35 mouse cellular contexts compared by ENCODE assay signal in genomic region chr10:85971826-85972225, GRCm38 (mm10). TPM values are rescaled to one million over a fixed set of nuclear protein-coding genes. Genes with fewer than 3 reads are reported as not detected.
"Had no signal": no experiment of that assay in that cellular context is flagged by ENCODE, and none has a peak within 500 bp of the region (broad histone marks: within the 10 kb centered on the region; RNA-seq: fewer than 3 reads in every experiment).

No protein-coding gene starts in this region.

- H3K4me1 ChIP-seq: embryonic facial prominence, embryonic 12.5 days; embryonic facial prominence, embryonic 13.5 days; embryonic facial prominence, embryonic 15.5 days; forebrain, embryonic 10.5 days; forebrain, embryonic 12.5 days; forebrain, embryonic 13.5 days; forebrain, embryonic 15.5 days had no signal

- H3K36me3 ChIP-seq: embryonic facial prominence, embryonic 10.5 days; embryonic facial prominence, embryonic 12.5 days; embryonic facial prominence, embryonic 13.5 days; embryonic facial prominence, embryonic 15.5 days; forebrain, embryonic 10.5 days; forebrain, embryonic 12.5 days; forebrain, embryonic 15.5 days had no signal

- H3K9me3 ChIP-seq: embryonic facial prominence, embryonic 10.5 days; embryonic facial prominence, embryonic 12.5 days; embryonic facial prominence, embryonic 13.5 days; embryonic facial prominence, embryonic 15.5 days; forebrain, embryonic 12.5 days; forebrain, embryonic 15.5 days had no signal

- H3K4me3 ChIP-seq: embryonic facial prominence, embryonic 10.5 days; embryonic facial prominence, embryonic 12.5 days; embryonic facial prominence, embryonic 13.5 days; embryonic facial prominence, embryonic 15.5 days; erythroblast, embryonic 14.5 days; forebrain, embryonic 10.5 days; forebrain, embryonic 12.5 days; forebrain, embryonic 13.5 days; forebrain, embryonic 15.5 days; gastrocnemius, adult 2 months; heart, adult 2 months had no signal

- H3K27ac ChIP-seq: embryonic facial prominence, embryonic 10.5 days; embryonic facial prominence, embryonic 12.5 days; embryonic facial prominence, embryonic 13.5 days; forebrain, embryonic 10.5 days; forebrain, embryonic 12.5 days; forebrain, embryonic 13.5 days; forebrain, embryonic 15.5 days; gastrocnemius, adult 2 months; heart, adult 2 months had no signal

- H3K27me3 ChIP-seq: embryonic facial prominence, embryonic 12.5 days; embryonic facial prominence, embryonic 13.5 days; embryonic facial prominence, embryonic 15.5 days; forebrain, embryonic 12.5 days; forebrain, embryonic 13.5 days; forebrain, embryonic 15.5 days had no signal

- DNase-seq: cerebellum, adult 2 months; cerebellum, adult 8-10 months; cerebellum, adult 9-10 months; cerebellum, adult 9-11 months; cerebellum, postnatal 10 days; cerebellum, postnatal 14 days; cerebellum, postnatal 25 days; cerebellum, postnatal 36 days; embryo, embryonic 11 days; forebrain, postnatal 0 days; gastrocnemius, adult 2 months; gastrocnemius, postnatal 10 days; gastrocnemius, postnatal 14 days; gastrocnemius, postnatal 25 days; gastrocnemius, postnatal 36 days; heart, adult 2 months had no signal

RNA-seq across cellular contexts. Expression of gene Bpifc, which starts 39.9 kb away (rescaled TPM):
- total RNA-seq: gastrocnemius, adult 18-20 months; gastrocnemius, adult 2 months; gastrocnemius, adult 8-10 months; gastrocnemius, postnatal 10 days; gastrocnemius, postnatal 14 days; gastrocnemius, postnatal 25 days; gastrocnemius, postnatal 36 days; gastrocnemius, postnatal 4 days; heart, adult 2 months; heart, adult 8-10 months had no signal
- polyA plus RNA-seq: embryonic facial prominence, embryonic 10.5 days; embryonic facial prominence, embryonic 11.5 days; embryonic facial prominence, embryonic 12.5 days; erythroblast, embryonic 14.5 days; forebrain, embryonic 10.5 days; forebrain, embryonic 11.5 days; forebrain, embryonic 12.5 days; forebrain, embryonic 13.5 days; forebrain, embryonic 14.5 days; forebrain, embryonic 15.5 days; forebrain, embryonic 16.5 days; heart, adult 2 months had no signal

RNA-seq across cellular contexts. Expression of gene Ascl4, which starts 44.3 kb away (rescaled TPM):
- total RNA-seq: common myeloid progenitor, adult 5-6 weeks; gastrocnemius, adult 18-20 months; gastrocnemius, adult 2 months; gastrocnemius, adult 8-10 months; gastrocnemius, postnatal 10 days; gastrocnemius, postnatal 14 days; gastrocnemius, postnatal 25 days; gastrocnemius, postnatal 36 days; gastrocnemius, postnatal 4 days; granulocyte monocyte progenitor cell, adult 5-6 weeks; heart, adult 2 months; heart, adult 8-10 months had no signal
- polyA plus RNA-seq: erythroblast, embryonic 14.5 days; heart, adult 2 months had no signal
